Mouse (Mus musculus): Measurements from ENCODE around the gene Ttll5.

DNA sequence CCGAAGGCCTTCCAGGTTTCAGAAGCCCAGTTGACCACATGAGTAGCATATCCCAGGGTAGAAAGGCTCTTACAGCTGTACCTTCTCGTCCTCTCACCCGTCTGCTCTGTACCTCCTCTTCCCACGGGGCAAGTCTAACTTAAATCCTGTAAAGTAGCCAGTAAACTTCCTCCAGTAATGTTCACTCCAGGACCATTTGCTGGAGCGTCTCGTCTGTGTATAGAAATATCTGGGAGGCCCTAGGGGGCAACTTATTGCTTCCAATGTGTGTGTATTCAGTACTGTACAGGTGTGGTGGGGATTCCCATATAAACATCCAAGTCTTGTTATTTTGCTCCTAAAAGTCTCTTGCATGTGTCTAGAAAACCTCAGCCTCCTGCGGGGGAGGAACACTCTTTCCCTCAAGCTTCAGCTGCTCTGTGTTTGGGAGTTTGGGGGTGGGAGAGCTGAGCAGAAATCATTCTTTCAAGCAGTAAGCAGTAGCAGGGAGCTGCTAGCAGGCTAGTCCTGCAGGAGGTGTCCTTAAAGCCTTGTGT is 176.7 kb downstream of the Ttll5 start:
- no peak for TF ChIP-seq POLR2A (IDR thresholded peaks at IDR 0.05; ENCODE audit: low read depth, low read length)
- TF ChIP-seq CTCF (IDR thresholded peaks at IDR 0.05; ENCODE audit: extremely low read depth, insufficient read depth, insufficient read length, insufficient replicate concordance): no peak

Data from spleen, adult 2 months (tissue).